Mouse (Mus musculus) myocyte (in vitro differentiated cells): Measurements from ENCODE around the gene Wwox.

Experiments
- POLR2A ChIP-seq: IDR thresholded peaks from one replicate; pipeline ENCODE4 v1.6.1; 2011; ENCODE audit warnings: low read depth, mild to moderate bottlenecking, control low read depth, moderate library complexity; ENCODE audit not compliant: insufficient read length
- SRF ChIP-seq: IDR thresholded peaks from one replicate; pipeline ENCODE4 v1.6.1; 2011; ENCODE audit warnings: low read depth; ENCODE audit not compliant: control insufficient read depth, insufficient read length
- USF1 ChIP-seq: IDR thresholded peaks from one replicate; pipeline ENCODE4 v1.6.1; 2011; ENCODE audit warnings: low read depth, mild to moderate bottlenecking, control low read depth, moderate library complexity

GRCm38 (mm10) chr8:114974336-114974950 lies 535.0 kb downstream of the Wwox start:
- TF ChIP-seq SRF (no peak), USF1 (no peak), POLR2A (no peak)
